Mouse (Mus musculus) limb, embryonic 14.5 days (tissue): ENCODE measurements around the gene Apol8. TPM values are rescaled to one million over a fixed set of nuclear protein-coding genes. Genes with fewer than 3 reads are reported as not detected.

Experiments used
- ATAC-seq: fragments of 200-750 bp; cut with Nextera tagmentation; 2 replicates; pipeline ENCODE4 v1.8.0; 2017; ENCODE audit warnings: low read depth, moderate number of reproducible peaks, moderate TSS enrichment; ENCODE audit not compliant: low FRiP score
- DNase-seq: peaks from one replicate; pipeline ENCODE4 v3.0.0-alpha.2; 2015; ENCODE audit warnings: low spot score
- H3K27ac ChIP-seq: fragments of 300-500 bp; sonication (generic); replicated peaks from 2 replicates; pipeline ENCODE4 v1.5.1; 2014; ENCODE audit warnings: low read depth, mild to moderate bottlenecking, low read length, moderate library complexity, mixed read lengths
- H3K27me3 ChIP-seq: fragments of 300-500 bp; sonication (generic); 2 replicates; pipeline ENCODE4 v1.6.1; 2014; ENCODE audit warnings: low read length, mixed read lengths; ENCODE audit not compliant: control insufficient read depth, insufficient read depth
- H3K36me3 ChIP-seq: fragments of 300-500 bp; sonication (generic); 2 replicates; pipeline ENCODE4 v1.6.1; 2014; ENCODE audit warnings: mild to moderate bottlenecking, low read length, moderate library complexity, mixed read lengths; ENCODE audit not compliant: control insufficient read depth, insufficient read depth
- H3K4me1 ChIP-seq: fragments of 300-500 bp; sonication (generic); 2 replicates; pipeline ENCODE4 v1.6.1; 2014; ENCODE audit warnings: antibody characterized with exemption, low read length, mixed read lengths; ENCODE audit not compliant: control insufficient read depth, insufficient read depth
- H3K4me2 ChIP-seq: fragments of 300-500 bp; sonication (generic); replicated peaks from 2 replicates; pipeline ENCODE4 v1.6.1; 2014; ENCODE audit warnings: low read depth, mild to moderate bottlenecking, low read length, moderate library complexity; ENCODE audit not compliant: severe bottlenecking
- H3K4me3 ChIP-seq: fragments of 300-500 bp; sonication (generic); replicated peaks from 2 replicates; pipeline ENCODE4 v1.5.1; 2014; ENCODE audit warnings: low read length
- H3K9ac ChIP-seq: fragments of 300-500 bp; sonication (generic); 2 replicates; pipeline ENCODE4 v1.6.1; 2014; ENCODE audit warnings: mild to moderate bottlenecking, low read depth, low read length, moderate library complexity; ENCODE audit not compliant: severe bottlenecking
- H3K9me3 ChIP-seq: fragments of 300-500 bp; sonication (generic); 2 replicates; pipeline ENCODE4 v1.6.1; 2016; ENCODE audit warnings: low read length; ENCODE audit not compliant: control insufficient read depth
- POLR2A ChIP-seq: fragments of 200-500 bp; IDR thresholded peaks from 2 replicates; pipeline ENCODE4 v1.8.0; 2012; ENCODE audit warnings: inconsistent platforms, mild to moderate bottlenecking, moderate library complexity, borderline replicate concordance; ENCODE audit not compliant: insufficient read depth, insufficient read length; ENCODE audit errors: extremely low read depth
- WGBS: fragments of 180-500 bp; shearing (Covaris S2); extraction: QIAGEN DNeasy Blood & Tissue Kit; methylation state at CpG from one replicate; pipeline ENCODE4 v1.1.7; 2014; 5-methylcytosine and 5-hydroxymethylcytosine counted together
- polyA plus RNA-seq, 2 experiments: library from polyadenylated mRNA; depleted of rRNA in 1 of 2; stranded (reverse) in 1 of 2; unstranded in 1 of 2; fragments of >200 nt; fragmentation: Nextera tagmentation in 1 of 2; extraction: Ambion mirVana in 1 of 2; gene quantifications; 2 replicates each; pipeline versions ENCODE4 v1.2.1 to v1.2.3; 2012 to 2014

Apol8 gene
- polyA plus RNA-seq, 2 experiments = 0.14 TPM; not detected in 1

DNA sequence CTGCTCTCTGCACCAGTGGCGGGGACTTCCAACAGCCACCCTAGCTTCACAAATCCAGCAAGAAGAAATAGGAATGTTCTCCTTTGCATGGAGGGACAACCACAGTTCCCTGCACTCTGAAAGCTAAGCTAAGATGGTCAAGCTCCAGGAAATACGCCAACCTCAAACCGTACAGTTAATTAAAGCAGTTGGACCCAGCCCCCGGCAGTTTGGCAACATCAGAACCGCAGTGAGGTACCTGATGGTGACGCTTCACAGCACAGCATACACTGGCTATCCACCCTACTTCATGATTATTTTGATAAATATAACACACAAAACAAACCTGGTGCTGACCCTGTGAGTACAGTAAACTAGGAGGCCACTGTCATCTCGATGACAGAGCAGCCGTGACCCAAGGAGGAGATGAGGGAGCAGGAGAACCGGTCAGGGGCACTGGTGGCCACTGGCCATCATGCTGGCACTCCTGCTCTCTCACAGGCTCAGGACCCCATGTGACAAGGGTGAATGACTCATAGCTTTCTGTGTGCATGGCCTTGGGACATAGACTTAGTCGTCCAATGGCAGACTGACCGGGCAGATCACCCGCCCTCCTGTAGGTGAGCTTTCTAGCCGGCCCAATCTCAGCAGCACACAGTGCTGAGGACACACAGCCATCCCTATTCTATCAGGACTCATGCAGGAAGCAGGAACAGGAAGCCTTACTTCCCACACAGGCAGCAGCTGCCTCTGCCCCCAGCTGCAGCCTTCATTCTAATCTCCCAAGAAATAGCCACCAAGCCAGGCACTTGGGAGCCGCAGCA lies 41.0 kb upstream of the Apol8 start:
- no peak for TF ChIP-seq POLR2A

DNA sequence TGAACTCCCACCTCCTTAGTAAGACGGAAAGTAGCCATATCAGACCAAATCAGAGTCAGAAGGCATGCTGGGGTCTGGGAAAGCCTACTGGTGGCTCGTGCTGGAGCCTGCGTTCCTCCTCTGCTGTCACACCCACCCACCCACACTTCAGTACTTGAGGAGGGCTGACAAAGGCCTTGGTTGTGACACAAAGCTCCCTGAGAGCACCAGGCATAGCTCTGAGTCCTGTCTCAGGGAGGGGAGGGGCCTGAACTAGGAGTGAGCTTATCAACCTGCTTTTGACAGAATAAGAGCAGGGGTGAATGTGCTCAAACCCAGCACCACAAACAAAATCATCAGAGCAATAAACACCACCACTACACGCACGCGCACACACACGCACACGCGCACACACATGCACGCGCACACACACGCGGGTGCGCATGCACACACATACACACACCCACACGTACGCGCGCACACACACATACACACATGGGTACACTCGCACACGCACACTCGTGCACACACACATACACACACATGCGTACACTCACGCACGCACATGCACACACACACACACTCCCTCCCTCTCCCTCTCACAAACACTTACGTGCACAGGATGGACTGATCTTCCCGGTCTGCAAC lies 39.7 kb upstream of the Apol8 start:
- H3K4me2 ChIP-seq = no peak overlapping the region
- H3K36me3 ChIP-seq = peaks cover 54% of the 10 kb centered on the region
- no peaks in the 10 kb centered on the region for H3K9me3 ChIP-seq
- H3K27ac ChIP-seq = no peak overlapping the region
- no peak for TF ChIP-seq POLR2A
- no peak for DNase-seq
- no peaks in the 10 kb centered on the region for H3K27me3 ChIP-seq
- no peak for ATAC-seq
- H3K4me1 ChIP-seq = peaks cover 39% of the 10 kb centered on the region
- no peak overlapping the region for H3K9ac ChIP-seq
- no peak overlapping the region for H3K4me3 ChIP-seq
- WGBS = 96% methylated on average over 26 of the region's 26 CpGs

More for the DNA sequence above, 41.0 kb upstream of the Apol8 start:
- peaks cover 53% of the 10 kb centered on the region for H3K36me3 ChIP-seq
- H3K9ac ChIP-seq = peak overlapping the region; percentile 25; the same call in 1 of the 2 replicates
- peak overlapping the region; percentile 79 for H3K27ac ChIP-seq
- ATAC-seq = no peak
- H3K4me2 ChIP-seq = no peak overlapping the region
- H3K4me1 ChIP-seq = peaks cover 39% of the 10 kb centered on the region
- WGBS = 73% methylated on average over 14 of the region's 14 CpGs
- H3K27me3 ChIP-seq = no peaks in the 10 kb centered on the region
- H3K4me3 ChIP-seq = no peak overlapping the region
- DNase-seq = no peak
- H3K9me3 ChIP-seq = no peaks in the 10 kb centered on the region

GRCm38 (mm10) chr15:77794908-77795356 lies 38.1 kb upstream of the Apol8 start:
- H3K36me3 ChIP-seq = peaks cover 62% of the 10 kb centered on the region
- H3K9ac ChIP-seq = no peak overlapping the region
- no peak overlapping the region for H3K4me3 ChIP-seq
- peaks cover 29% of the 10 kb centered on the region for H3K4me1 ChIP-seq
- H3K27ac ChIP-seq = no peak overlapping the region
- H3K4me2 ChIP-seq = no peak overlapping the region
- DNase-seq (no peak), ATAC-seq (no peak)
- TF ChIP-seq POLR2A = no peak
- no peaks in the 10 kb centered on the region for H3K27me3 ChIP-seq
- H3K9me3 ChIP-seq = no peaks in the 10 kb centered on the region
- WGBS = 80% methylated on average over 13 of the region's 13 CpGs

GRCm38 (mm10) chr15:77794138-77794907 lies 37.5 kb upstream of the Apol8 start:
- no peak overlapping the region for H3K4me2 ChIP-seq
- H3K27me3 ChIP-seq = no peaks in the 10 kb centered on the region
- no peak for TF ChIP-seq POLR2A
- peaks cover 27% of the 10 kb centered on the region for H3K4me1 ChIP-seq
- H3K9ac ChIP-seq = 0 out of 2 replicates have a peak overlapping the region, but pooled peaks have one; percentile 7
- peaks cover 68% of the 10 kb centered on the region for H3K36me3 ChIP-seq
- WGBS = 69% methylated on average over 13 of the region's 13 CpGs
- no peaks in the 10 kb centered on the region for H3K9me3 ChIP-seq
- peak overlapping the region; percentile 28; the same call in 1 of the 2 replicates for H3K27ac ChIP-seq
- ATAC-seq (no peak), DNase-seq (no peak)
- no peak overlapping the region for H3K4me3 ChIP-seq

DNA sequence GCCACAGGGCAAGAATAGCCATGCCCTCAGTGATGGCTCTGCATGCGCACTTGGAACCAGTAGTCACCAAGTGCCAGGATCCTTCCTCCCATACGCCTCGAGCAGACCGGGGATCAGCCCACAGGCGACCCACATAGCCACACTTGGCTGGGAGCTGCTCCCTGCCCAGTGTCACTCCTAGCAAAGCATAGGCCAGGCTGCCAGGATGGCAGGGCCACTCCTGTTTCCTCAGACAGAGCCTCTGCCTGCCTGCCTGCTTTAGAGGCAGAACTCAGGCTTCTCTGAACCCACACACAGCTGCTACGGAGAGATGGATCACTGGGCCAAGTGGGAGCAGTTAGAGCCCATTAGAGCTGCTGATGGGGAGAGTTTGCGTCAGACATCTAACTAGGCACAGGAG lies 36.8 kb upstream of the Apol8 start:
- peak overlapping the region; percentile 28; the same call in 1 of the 2 replicates for H3K27ac ChIP-seq
- no peak overlapping the region for H3K4me3 ChIP-seq
- no peaks in the 10 kb centered on the region for H3K9me3 ChIP-seq
- 93% methylated on average over 7 of the region's 7 CpGs for WGBS
- ATAC-seq (no peak), DNase-seq (no peak)
- H3K9ac ChIP-seq = no peak overlapping the region
- TF ChIP-seq POLR2A = no peak
- no peak overlapping the region for H3K4me2 ChIP-seq
- peaks cover 75% of the 10 kb centered on the region for H3K36me3 ChIP-seq
- no peaks in the 10 kb centered on the region for H3K27me3 ChIP-seq
- H3K4me1 ChIP-seq = peaks cover 19% of the 10 kb centered on the region
